Mouse (Mus musculus) kidney, adult 2 months (tissue): ENCODE data around the gene Kcnn1. TPM values are rescaled to one million over a fixed set of nuclear protein-coding genes. Genes with fewer than 3 reads are reported as not detected.

Source experiments
- DNase-seq: peaks from one replicate; pipeline ENCODE4 v3.0.0; 2021
- H3K27ac ChIP-seq: fragments of 200-500 bp; 2 replicates; pipeline ENCODE4 v1.5.1; 2012; ENCODE audit warnings: low read depth, low read length, control low read depth, inconsistent platforms; ENCODE audit not compliant: insufficient read depth
- H3K27me3 ChIP-seq: fragments of 200-500 bp; replicated peaks from 2 replicates; pipeline ENCODE4 v1.6.1; 2012; ENCODE audit warnings: mild to moderate bottlenecking, moderate library complexity, low read length, inconsistent platforms; ENCODE audit not compliant: control insufficient read depth, insufficient read depth
- H3K36me3 ChIP-seq: fragments of 200-500 bp; 2 replicates; pipeline ENCODE4 v1.6.1; 2012; ENCODE audit warnings: mild to moderate bottlenecking, moderate library complexity, low read length, inconsistent platforms; ENCODE audit not compliant: control insufficient read depth, insufficient read depth
- H3K4me1 ChIP-seq: fragments of 200-500 bp; 2 replicates; pipeline ENCODE4 v1.6.1; 2011; ENCODE audit warnings: low read length; ENCODE audit not compliant: control insufficient read depth, insufficient read depth
- H3K4me3 ChIP-seq: fragments of 200-500 bp; 2 replicates; pipeline ENCODE4 v1.5.1; 2011; ENCODE audit warnings: mild to moderate bottlenecking, low read depth, low read length, control low read depth; ENCODE audit not compliant: insufficient read depth
- CTCF ChIP-seq: fragments of 200-500 bp; conservative IDR thresholded peaks from 2 replicates; pipeline ENCODE4 v1.5.1; 2011; ENCODE audit warnings: low read depth, mild to moderate bottlenecking, control low read depth, low read length, moderate library complexity, mixed read lengths; ENCODE audit not compliant: insufficient read depth, insufficient read length
- POLR2A ChIP-seq: fragments of 200-500 bp; IDR thresholded peaks from one replicate; pipeline ENCODE4 v1.6.1; 2011; ENCODE audit warnings: low read depth, low read length, control low read depth
- WGBS: fragments of 180-500 bp; shearing (Covaris S2); methylation state at CpG from one replicate; pipeline ENCODE4 v1.1.7; 2018; 5-methylcytosine and 5-hydroxymethylcytosine counted together
- polyA plus RNA-seq: library from polyadenylated mRNA; depleted of rRNA; stranded (reverse); fragments of >200 nt; gene quantifications from 2 replicates; pipeline ENCODE4 v1.2.3, GENCODE M21; 2012

Gene Kcnn1
- polyA plus RNA-seq, 1 experiment = 9.4 TPM

GRCm38 (mm10) chr8:70840590-70840989 is 22.5 kb downstream of the Kcnn1 start:
- H3K4me3 ChIP-seq = no peak overlapping the region
- H3K27ac ChIP-seq = peak overlapping the region; percentile 60; the same call in 1 of the 2 replicates
- H3K36me3 ChIP-seq = no peaks in the 10 kb centered on the region
- TF ChIP-seq POLR2A = no peak
- no peak for TF ChIP-seq CTCF
- DNase-seq = peak; percentile 88
- H3K4me1 ChIP-seq = peaks cover 3% of the 10 kb centered on the region; the same call in 1 of the 2 replicates
- no peaks in the 10 kb centered on the region for H3K27me3 ChIP-seq
- 26% methylated on average over 10 of the region's 10 CpGs for WGBS

GRCm38 (mm10) chr8:70839408-70840351 is 23.4 kb downstream of the Kcnn1 start, which contains the start of gene Arrdc2:
Gene Arrdc2 (minus strand): TSS chr8:70839720.
- peak; percentile 99 for TF ChIP-seq POLR2A
- no peak for TF ChIP-seq CTCF
- WGBS = 2% methylated on average over 55 of the region's 55 CpGs
- DNase-seq = peak; percentile 100
- H3K27ac ChIP-seq = peak within 1 kb of the TSS; percentile 87
- H3K27me3 ChIP-seq = no peaks in the 10 kb centered on the region
- H3K4me1 ChIP-seq = peaks cover 3% of the 10 kb centered on the region; the same call in 1 of the 2 replicates
- peak within 1 kb of the TSS; percentile 70 for H3K4me3 ChIP-seq
- H3K36me3 ChIP-seq = no peaks in the 10 kb centered on the region

- no peaks in the 10 kb centered on the region for H3K27me3 ChIP-seq
- peak overlapping the region; percentile 70 for H3K4me3 ChIP-seq
- TF ChIP-seq POLR2A (no peak), CTCF (no peak)
- H3K36me3 ChIP-seq = no peaks in the 10 kb centered on the region
- 3% methylated on average over 66 of the region's 66 CpGs for WGBS
- DNase-seq = peak; percentile 34
- peak overlapping the region; percentile 87 for H3K27ac ChIP-seq
- peaks cover 7% of the 10 kb centered on the region for H3K4me1 ChIP-seq
These were observed 24.2 kb downstream of the Kcnn1 start for GRCm38 (mm10) chr8:70838654-70839407.

- 85% methylated on average over 12 of the region's 12 CpGs for WGBS
- Histone ChIP-seq H3K4me3 (no peak overlapping the region), H3K27ac (no peak overlapping the region)
These were observed 26.4 kb downstream of the Kcnn1 start for GRCm38 (mm10) chr8:70836666-70837065.

GRCm38 (mm10) chr8:70834071-70834470 is 29.0 kb downstream of the Kcnn1 start:
- whole genome bisulfite sequencing = 98% methylated on average over 3 of the region's 3 CpGs
- no peak for DNase-seq
- Histone ChIP-seq H3K4me3 (no peak overlapping the region), H3K27me3 (no peaks in the 10 kb centered on the region), H3K27ac (no peak overlapping the region), H3K4me1 (peaks cover 8% of the 10 kb centered on the region), H3K36me3 (no peaks in the 10 kb centered on the region)
- TF ChIP-seq POLR2A (no peak), CTCF (no peak)

More at GRCm38 (mm10) chr8:70836666-70837065, 26.4 kb downstream of the Kcnn1 start:
- Histone ChIP-seq H3K36me3 (no peaks in the 10 kb centered on the region), H3K27me3 (no peaks in the 10 kb centered on the region), H3K4me1 (peaks cover 11% of the 10 kb centered on the region)
- DNase-seq = no peak
- TF ChIP-seq POLR2A (no peak), CTCF (no peak)

- WGBS = 29% methylated on average over 15 of the region's 15 CpGs
- peak; percentile 82 for DNase-seq
- no peak overlapping the region for H3K4me3 ChIP-seq
- peaks cover 8% of the 10 kb centered on the region for H3K4me1 ChIP-seq
- H3K27ac ChIP-seq = peak overlapping the region; percentile 58
- H3K36me3 ChIP-seq = no peaks in the 10 kb centered on the region
- H3K27me3 ChIP-seq = no peaks in the 10 kb centered on the region
- TF ChIP-seq CTCF (no peak), POLR2A (no peak)
These were observed 29.5 kb downstream of the Kcnn1 start for GRCm38 (mm10) chr8:70833520-70833919.

GRCm38 (mm10) chr8:70833018-70833482 is 30.0 kb downstream of the Kcnn1 start:
- peak overlapping the region; percentile 58 for H3K27ac ChIP-seq
- no peak for TF ChIP-seq POLR2A
- no peak for TF ChIP-seq CTCF
- no peaks in the 10 kb centered on the region for H3K36me3 ChIP-seq
- no peak overlapping the region for H3K4me3 ChIP-seq
- peak; percentile 73 for DNase-seq
- 33% methylated on average over 9 of the region's 9 CpGs for WGBS
- H3K27me3 ChIP-seq = no peaks in the 10 kb centered on the region
- peaks cover 8% of the 10 kb centered on the region for H3K4me1 ChIP-seq
